Mouse (Mus musculus): ENCODE measurements around the gene E2f3.

GRCm38 (mm10) chr13:29916561-29916960 lies 69.3 kb downstream of the E2f3 start:
- TF ChIP-seq CTCF (IDR thresholded peaks at IDR 0.05; ENCODE audit: low read depth, low read length) (no peak), POLR2AphosphoS5 (IDR thresholded peaks at IDR 0.05; ENCODE audit: insufficient replicate concordance, low read depth, low read length) (no peak), GATA1 (IDR thresholded peaks at IDR 0.05; ENCODE audit: borderline replicate concordance, low read length) (no peak)
